Mouse (Mus musculus): ENCODE data around the gene Tfam. TPM values are rescaled to one million over a fixed set of nuclear protein-coding genes. Genes with fewer than 3 reads are reported as not detected.

Tfam gene
- total RNA-seq, 2 experiments from 2014 or later, result 34.0 to 41.1 TPM

GRCm38 (mm10) chr10:71183339-71184031 lies 54.6 kb downstream of the Tfam start:
- Histone ChIP-seq H3K4me3 (no peak overlapping the region), H3K27ac (no peak overlapping the region)
- no peak for TF ChIP-seq CTCF (IDR thresholded peaks at IDR 0.05)
- no peak for DNase-seq (ENCODE audit: extremely low spot score in 1 of 2, low spot score in 2 of 2)
- intact Hi-C loops (cut with DNase I), result no loop called here

- intact Hi-C loops (cut with DNase I), result no loop called here
- DNase-seq (ENCODE audit: extremely low spot score in 1 of 2, low spot score in 2 of 2), result no peak
- Histone ChIP-seq H3K27ac (no peak overlapping the region), H3K4me3 (no peak overlapping the region)
- no peak for TF ChIP-seq CTCF (IDR thresholded peaks at IDR 0.05)
These were observed 56.1 kb downstream of the Tfam start for GRCm38 (mm10) chr10:71181931-71182330.

- no peak for TF ChIP-seq CTCF (IDR thresholded peaks at IDR 0.05)
- H3K27ac ChIP-seq, result no peak overlapping the region
- intact Hi-C loops (cut with DNase I), result no loop called here
- no peak for DNase-seq (ENCODE audit: extremely low spot score in 1 of 2, low spot score in 2 of 2)
- no peak overlapping the region for H3K4me3 ChIP-seq
These were observed 57.0 kb downstream of the Tfam start for GRCm38 (mm10) chr10:71181091-71181490.

- H3K4me3 ChIP-seq, result no peak overlapping the region
- no peak for DNase-seq (ENCODE audit: extremely low spot score in 1 of 2, low spot score in 2 of 2)
- no peak overlapping the region for H3K27ac ChIP-seq
- intact Hi-C loops (cut with DNase I), result no loop called here
- no peak for TF ChIP-seq CTCF (IDR thresholded peaks at IDR 0.05)
These were observed 58.0 kb downstream of the Tfam start for GRCm38 (mm10) chr10:71180057-71180456.

GRCm38 (mm10) chr10:71177201-71177600 lies 60.9 kb downstream of the Tfam start:
- DNase-seq (ENCODE audit: extremely low spot score in 1 of 2, low spot score in 2 of 2), result no peak
- Histone ChIP-seq H3K4me3 (no peak overlapping the region), H3K27ac (no peak overlapping the region)
- intact Hi-C loops (cut with DNase I), result no loop called here
- no peak for TF ChIP-seq CTCF (IDR thresholded peaks at IDR 0.05)

- no peak overlapping the region for H3K27ac ChIP-seq
- H3K4me3 ChIP-seq, result no peak overlapping the region
- no peak for DNase-seq (ENCODE audit: extremely low spot score in 1 of 2, low spot score in 2 of 2)
- intact Hi-C loops (cut with DNase I), result no loop called here
- TF ChIP-seq CTCF (IDR thresholded peaks at IDR 0.05), result no peak
These were observed 61.7 kb downstream of the Tfam start for GRCm38 (mm10) chr10:71176341-71176740.

Other genes with a start within 250 kb of the Tfam start
- gene Bicc1, start 78.6 kb downstream of the Tfam start, total RNA-seq (2021), result 1 to 10 TPM; 5.1 to 6.7 TPM
- gene Ube2d1, start 47.0 kb upstream of the Tfam start, total RNA-seq (2021), result 10 to 100 TPM; 49.6 to 50.7 TPM
- 100 to 1,000 TPM; 119 to 131 TPM for gene Cisd1, start 106.7 kb upstream of the Tfam start, total RNA-seq (2021)
- gene Ipmk, start 109.5 kb upstream of the Tfam start, total RNA-seq (2021), result 10 to 100 TPM; 30.5 to 36.7 TPM

Measured in left cerebral cortex, adult 2 months (tissue).